8 mouse cellular contexts compared by ENCODE assay signal in the genomic region with DNA sequence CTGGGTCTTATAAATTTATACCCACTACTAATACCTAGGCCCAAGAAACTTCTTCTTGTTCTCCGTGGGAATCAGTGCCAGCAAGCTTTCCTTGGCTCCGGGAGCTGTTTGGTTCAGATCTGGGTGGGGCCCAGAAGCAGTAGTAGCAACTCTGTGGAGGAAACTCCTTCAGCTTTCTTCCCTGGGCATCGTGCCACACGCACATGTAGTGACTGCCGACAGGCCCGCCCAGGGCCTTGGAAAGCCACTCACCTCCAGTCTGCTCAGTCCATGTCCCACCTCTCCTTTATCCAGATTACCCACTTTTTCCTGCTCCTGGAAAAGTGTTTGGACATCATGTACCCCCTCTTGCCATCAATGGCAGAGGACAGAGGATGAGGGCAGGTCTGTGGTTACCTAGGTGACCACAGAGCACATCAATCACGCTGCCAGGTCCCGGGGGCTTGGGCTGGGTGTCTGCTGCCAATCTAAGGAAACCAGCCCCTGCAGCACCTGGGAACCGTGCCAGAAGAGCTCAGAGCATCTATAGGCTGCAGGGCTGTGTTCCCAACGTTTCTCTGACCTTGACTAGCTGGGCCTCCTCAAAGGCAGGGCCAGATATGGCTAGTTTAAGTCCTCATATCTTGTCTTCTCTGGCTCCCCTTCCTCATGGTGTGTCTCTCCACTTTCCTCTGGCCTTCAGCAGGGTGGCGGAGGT.
DNase-seq lines count a peak whose midpoint lies in the region; ATAC-seq lines count a peak whose summit lies in the region.

No protein-coding gene starts in this region.

- no peaks in the 10 kb centered on the region for H3K27me3 ChIP-seq in midbrain, embryonic 11.5 days (ENCODE audit: control insufficient read depth, insufficient read depth, low read length)
- no peaks in the 10 kb centered on the region for H3K27me3 ChIP-seq in midbrain, embryonic 10.5 days (ENCODE audit: low read depth, poor library complexity, severe bottlenecking)
- H3K27me3 ChIP-seq in forebrain, embryonic 15.5 days: no peaks in the 10 kb centered on the region
- H3K27me3 ChIP-seq in hindbrain, embryonic 15.5 days: 0 out of 2 replicates have a peak, but pooled peaks cover 2% of the 10 kb centered on the region
- H3K27me3 ChIP-seq in midbrain, embryonic 15.5 days (replicated peaks): no peaks in the 10 kb centered on the region
- H3K27me3 ChIP-seq in liver, embryonic 12.5 days (replicated peaks): no peaks in the 10 kb centered on the region

- no peak overlapping the region for H3K27ac ChIP-seq in midbrain, embryonic 11.5 days (ENCODE audit: low read depth, low read length)
- no peak overlapping the region for H3K27ac ChIP-seq in midbrain, embryonic 10.5 days (replicated peaks)
- 0 out of 2 replicates have a peak overlapping the region, but pooled peaks have one; percentile 11 for H3K27ac ChIP-seq in forebrain, embryonic 15.5 days (replicated peaks)
- 0 out of 2 replicates have a peak overlapping the region, but pooled peaks have one; percentile 40 for H3K27ac ChIP-seq in hindbrain, embryonic 15.5 days (replicated peaks)
- H3K27ac ChIP-seq in midbrain, embryonic 15.5 days: peak overlapping the region; percentile 7; the same call in 1 of the 2 replicates
- no peak overlapping the region for H3K27ac ChIP-seq in liver, embryonic 12.5 days

- no peak for ATAC-seq in midbrain, embryonic 11.5 days (ENCODE audit: low FRiP score)
- peak; percentile 65; the same call in 1 of the 2 replicates for ATAC-seq in forebrain, embryonic 15.5 days (replicated peaks)
- ATAC-seq in hindbrain, embryonic 15.5 days (ENCODE audit: low FRiP score, low read depth): peak; percentile 75
- peak; percentile 33; the same call in 1 of the 2 replicates for ATAC-seq in midbrain, embryonic 15.5 days (replicated peaks)
- ATAC-seq in activated CD4-positive, CD25-positive, alpha-beta regulatory T cell, adult 4 months: no peak
- ATAC-seq in liver, embryonic 12.5 days: no peak

- no peak overlapping the region for H3K4me2 ChIP-seq in midbrain, embryonic 11.5 days
- H3K4me2 ChIP-seq in forebrain, embryonic 15.5 days (replicated peaks): no peak overlapping the region
- H3K4me2 ChIP-seq in hindbrain, embryonic 15.5 days: no peak overlapping the region
- no peak overlapping the region for H3K4me2 ChIP-seq in midbrain, embryonic 15.5 days
- no peak overlapping the region for H3K4me2 ChIP-seq in liver, embryonic 12.5 days

- H3K4me3 ChIP-seq in midbrain, embryonic 11.5 days (ENCODE audit: low read depth, low read length): no peak overlapping the region
- H3K4me3 ChIP-seq in midbrain, embryonic 10.5 days: no peak overlapping the region
- H3K4me3 ChIP-seq in forebrain, embryonic 15.5 days: no peak overlapping the region
- H3K4me3 ChIP-seq in hindbrain, embryonic 15.5 days: no peak overlapping the region
- H3K4me3 ChIP-seq in midbrain, embryonic 15.5 days: no peak overlapping the region
- H3K4me3 ChIP-seq in liver, embryonic 12.5 days: no peak overlapping the region

- DNase-seq in midbrain, embryonic 11.5 days (ENCODE audit: low spot score, missing footprints): peak; percentile 14
- no peak for DNase-seq in midbrain, embryonic 10.5 days (ENCODE audit: low spot score)
- no peak for DNase-seq in left cerebral cortex, adult 11 months (ENCODE audit: low spot score)

- WGBS in midbrain, embryonic 11.5 days: 82% methylated on average over 11 of the region's 11 CpGs
- 85% methylated on average over 11 of the region's 11 CpGs for WGBS in midbrain, embryonic 10.5 days
- WGBS in forebrain, embryonic 15.5 days: 44% methylated on average over 11 of the region's 11 CpGs
- 46% methylated on average over 11 of the region's 11 CpGs for WGBS in hindbrain, embryonic 15.5 days
- 62% methylated on average over 11 of the region's 11 CpGs for WGBS in midbrain, embryonic 15.5 days
- 61% methylated on average over 11 of the region's 11 CpGs for WGBS in liver, embryonic 12.5 days (ENCODE audit: insufficient replicate concordance)

- no peaks in the 10 kb centered on the region for H3K36me3 ChIP-seq in midbrain, embryonic 11.5 days (ENCODE audit: control insufficient read depth, insufficient read depth, low read length)
- no peaks in the 10 kb centered on the region for H3K36me3 ChIP-seq in midbrain, embryonic 10.5 days
- H3K36me3 ChIP-seq in forebrain, embryonic 15.5 days: no peaks in the 10 kb centered on the region
- H3K36me3 ChIP-seq in hindbrain, embryonic 15.5 days: no peaks in the 10 kb centered on the region
- no peaks in the 10 kb centered on the region for H3K36me3 ChIP-seq in midbrain, embryonic 15.5 days (replicated peaks)
- no peaks in the 10 kb centered on the region for H3K36me3 ChIP-seq in liver, embryonic 12.5 days

- H3K9me3 ChIP-seq in midbrain, embryonic 11.5 days (ENCODE audit: control insufficient read depth, low read length): no peaks in the 10 kb centered on the region
- no peaks in the 10 kb centered on the region for H3K9me3 ChIP-seq in midbrain, embryonic 10.5 days (replicated peaks)
- no peaks in the 10 kb centered on the region for H3K9me3 ChIP-seq in forebrain, embryonic 15.5 days
- no peaks in the 10 kb centered on the region for H3K9me3 ChIP-seq in hindbrain, embryonic 15.5 days
- H3K9me3 ChIP-seq in midbrain, embryonic 15.5 days: no peaks in the 10 kb centered on the region
- no peaks in the 10 kb centered on the region for H3K9me3 ChIP-seq in liver, embryonic 12.5 days (replicated peaks)

- H3K9ac ChIP-seq in midbrain, embryonic 11.5 days (ENCODE audit: low read length): no peak overlapping the region
- H3K9ac ChIP-seq in forebrain, embryonic 15.5 days (replicated peaks): no peak overlapping the region
- H3K9ac ChIP-seq in hindbrain, embryonic 15.5 days: no peak overlapping the region
- H3K9ac ChIP-seq in midbrain, embryonic 15.5 days: no peak overlapping the region
- H3K9ac ChIP-seq in liver, embryonic 12.5 days: no peak overlapping the region

- no peaks in the 10 kb centered on the region for H3K4me1 ChIP-seq in midbrain, embryonic 11.5 days (ENCODE audit: control insufficient read depth, insufficient read depth, low read length)
- no peaks in the 10 kb centered on the region for H3K4me1 ChIP-seq in midbrain, embryonic 10.5 days
- H3K4me1 ChIP-seq in forebrain, embryonic 15.5 days: peaks cover 14% of the 10 kb centered on the region
- H3K4me1 ChIP-seq in hindbrain, embryonic 15.5 days (replicated peaks): peaks cover 10% of the 10 kb centered on the region
- peaks cover 5% of the 10 kb centered on the region for H3K4me1 ChIP-seq in midbrain, embryonic 15.5 days
- peaks cover 12% of the 10 kb centered on the region for H3K4me1 ChIP-seq in liver, embryonic 12.5 days

Comparison
In these comparisons a context has a peak if more than half of its experiments do, and no peak if none do; other contexts are left out.
1. ATAC-seq: peak in forebrain, embryonic 15.5 days (single experiment), hindbrain, embryonic 15.5 days (single experiment) and midbrain, embryonic 15.5 days (single experiment); none in midbrain, embryonic 11.5 days (single experiment), activated CD4-positive, CD25-positive, alpha-beta regulatory T cell, adult 4 months (single experiment) and liver, embryonic 12.5 days (single experiment).
2. H3K27ac ChIP-seq: peak in forebrain, embryonic 15.5 days (single experiment), hindbrain, embryonic 15.5 days (single experiment) and midbrain, embryonic 15.5 days (single experiment); none in midbrain, embryonic 11.5 days (single experiment), midbrain, embryonic 10.5 days (single experiment) and liver, embryonic 12.5 days (single experiment).